Mouse (Mus musculus): ENCODE data around the gene Tmcc1.
"Not testable (repeated sequence)": the region's sequence is repeated elsewhere in the genome, so short reads cannot be mapped to it uniquely, and the experiment has no call there.

Gene Tmcc1

GRCm38 (mm10) chr6:116074892-116075291, 118.4 kb downstream of the Tmcc1 start:
- H3K36me3 ChIP-seq (ENCODE audit: control insufficient read depth, insufficient read depth, low read length, poor library complexity, severe bottlenecking): no peaks in the 10 kb centered on the region
- no peaks in the 10 kb centered on the region for H3K27me3 ChIP-seq (ENCODE audit: control insufficient read depth, insufficient read depth, low read length, poor library complexity, severe bottlenecking)
- DNase-seq (ENCODE audit: low read depth, low spot score): no peak

DNA sequence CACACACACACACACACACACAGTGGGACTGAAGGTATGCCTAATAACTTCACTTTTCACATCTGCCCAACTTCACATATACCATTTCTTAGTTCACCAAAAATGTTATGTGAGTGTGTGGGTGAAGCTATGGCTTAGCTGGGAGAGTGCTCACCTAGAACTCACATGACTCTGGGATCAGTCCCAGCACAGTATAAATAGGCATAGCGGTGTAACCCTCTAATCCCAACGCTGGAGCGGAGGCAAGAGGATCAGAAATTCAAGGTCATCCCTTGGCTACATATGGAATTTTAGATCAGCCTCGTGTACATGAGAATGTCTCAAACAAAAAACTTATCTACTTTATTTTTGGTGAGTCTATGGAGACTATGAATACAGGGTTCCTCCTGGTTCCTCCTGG, 119.7 kb downstream of the Tmcc1 start:
- Histone ChIP-seq H3K36me3 (ENCODE audit: control insufficient read depth, insufficient read depth, low read length, poor library complexity, severe bottlenecking) (no peaks in the 10 kb centered on the region), H3K27me3 (ENCODE audit: control insufficient read depth, insufficient read depth, low read length, poor library complexity, severe bottlenecking) (no peaks in the 10 kb centered on the region)
- no peak for DNase-seq (ENCODE audit: low read depth, low spot score)

DNA sequence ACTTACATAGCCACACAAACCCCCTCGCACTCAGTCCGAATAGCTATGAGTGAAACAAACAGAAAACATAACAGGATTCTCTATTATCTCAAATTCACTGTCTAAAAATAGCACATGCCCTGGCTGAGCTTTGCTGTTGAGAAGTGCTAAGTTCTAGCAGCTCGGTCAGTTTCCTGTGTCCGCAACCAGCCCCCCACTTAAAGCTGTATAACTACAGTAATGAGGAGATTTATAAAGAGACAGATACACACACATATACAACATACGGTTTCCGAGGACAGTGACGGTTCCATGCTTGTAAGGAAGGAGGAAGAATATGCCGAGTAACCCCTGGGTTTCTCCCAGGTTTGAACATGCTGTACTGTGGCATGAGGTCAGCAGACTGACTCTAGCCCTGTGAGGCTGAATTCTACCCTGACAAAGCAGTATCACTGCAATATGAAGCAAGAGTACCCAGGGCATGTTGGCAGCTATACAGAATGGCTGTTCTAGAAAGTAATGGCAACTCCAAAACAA, 120.5 kb downstream of the Tmcc1 start:
- H3K36me3 ChIP-seq (ENCODE audit: control insufficient read depth, insufficient read depth, low read length, poor library complexity, severe bottlenecking): no peaks in the 10 kb centered on the region
- no peak for DNase-seq (ENCODE audit: low read depth, low spot score)
- no peaks in the 10 kb centered on the region for H3K27me3 ChIP-seq (ENCODE audit: control insufficient read depth, insufficient read depth, low read length, poor library complexity, severe bottlenecking)

DNA sequence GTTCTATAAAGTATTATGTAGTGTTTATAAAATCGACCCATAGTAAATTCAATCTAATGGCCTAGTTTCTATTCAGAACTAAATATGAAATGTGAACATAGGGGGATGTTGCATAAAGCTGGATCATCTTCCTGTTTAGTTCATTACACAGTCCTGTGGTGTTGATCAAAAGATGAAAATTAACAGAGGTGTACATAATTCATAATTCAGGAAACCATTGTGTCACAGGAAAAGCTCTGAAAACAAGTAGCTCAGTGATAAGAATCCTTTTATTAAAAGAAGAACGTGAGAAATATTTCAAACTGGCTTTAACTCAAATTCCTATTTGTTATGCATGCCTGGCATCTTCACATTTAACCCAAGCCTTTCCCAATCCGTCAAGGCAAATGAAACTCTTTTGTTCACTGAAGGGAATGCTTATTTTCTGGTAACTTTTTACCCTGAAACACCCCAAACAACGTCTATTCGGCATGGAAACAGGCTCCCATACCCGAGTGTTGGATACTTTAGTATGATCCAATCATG, 121.0 kb downstream of the Tmcc1 start:
- DNase-seq (ENCODE audit: low read depth, low spot score): no peak
- Histone ChIP-seq H3K36me3 (ENCODE audit: control insufficient read depth, insufficient read depth, low read length, poor library complexity, severe bottlenecking) (no peaks in the 10 kb centered on the region), H3K27me3 (ENCODE audit: control insufficient read depth, insufficient read depth, low read length, poor library complexity, severe bottlenecking) (no peaks in the 10 kb centered on the region)

GRCm38 (mm10) chr6:116071781-116072180, 121.5 kb downstream of the Tmcc1 start:
- Histone ChIP-seq H3K27me3 (ENCODE audit: control insufficient read depth, insufficient read depth, low read length, poor library complexity, severe bottlenecking) (no peaks in the 10 kb centered on the region), H3K36me3 (ENCODE audit: control insufficient read depth, insufficient read depth, low read length, poor library complexity, severe bottlenecking) (no peaks in the 10 kb centered on the region)
- DNase-seq (ENCODE audit: low read depth, low spot score): no peak

GRCm38 (mm10) chr6:116070558-116070957, 122.7 kb downstream of the Tmcc1 start:
- no peaks in the 10 kb centered on the region for H3K27me3 ChIP-seq (ENCODE audit: control insufficient read depth, insufficient read depth, low read length, poor library complexity, severe bottlenecking)
- no peak for DNase-seq (ENCODE audit: low read depth, low spot score)

DNA sequence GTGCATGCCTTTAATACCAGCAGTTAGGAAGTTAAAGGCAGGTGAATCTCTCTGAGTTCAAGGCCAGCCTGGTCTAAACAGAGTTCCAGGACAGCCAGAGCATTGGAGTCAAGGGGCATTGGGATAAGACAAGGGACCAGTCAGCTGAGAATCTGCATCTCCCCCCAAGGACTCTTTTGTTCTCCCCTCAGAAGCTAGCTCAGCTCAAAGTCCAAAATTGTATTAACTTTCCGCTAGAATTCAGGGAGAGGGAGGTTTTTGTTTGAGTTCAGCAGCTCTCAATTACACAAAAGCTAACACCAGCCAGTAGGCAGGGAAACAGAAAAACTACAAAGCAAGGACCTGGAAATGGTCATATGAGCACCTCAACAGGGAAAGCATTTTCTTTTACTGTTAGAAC, 129.8 kb downstream of the Tmcc1 start:
- Histone ChIP-seq H3K36me3 (ENCODE audit: control insufficient read depth, insufficient read depth, low read length, poor library complexity, severe bottlenecking) (no peaks in the 10 kb centered on the region), H3K27me3 (ENCODE audit: control insufficient read depth, insufficient read depth, low read length, poor library complexity, severe bottlenecking) (no peaks in the 10 kb centered on the region)
- DNase-seq (ENCODE audit: low read depth, low spot score): no peak

More at GRCm38 (mm10) chr6:116070558-116070957, 122.7 kb downstream of the Tmcc1 start:
- no peaks in the 10 kb centered on the region for H3K36me3 ChIP-seq (ENCODE audit: control insufficient read depth, insufficient read depth, low read length, poor library complexity, severe bottlenecking)

DNA sequence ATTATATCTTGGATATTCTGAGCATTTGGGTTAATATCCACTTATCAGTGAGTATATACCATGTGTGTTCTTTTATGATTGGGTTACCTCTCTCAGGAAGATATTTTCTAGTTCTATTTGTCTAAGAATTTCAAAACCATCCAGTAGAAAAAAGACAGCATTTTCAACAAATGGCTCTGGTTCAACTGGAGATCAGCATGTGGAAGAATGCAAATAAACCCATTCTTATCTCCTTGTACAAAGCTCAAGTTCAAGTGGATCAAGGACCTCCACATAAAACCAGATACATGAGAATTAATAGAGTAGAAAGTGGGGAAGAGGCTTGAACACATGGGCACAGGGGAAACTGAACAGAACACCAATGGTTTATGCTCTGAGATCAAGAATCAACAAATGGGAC, 133.7 kb downstream of the Tmcc1 start:
- H3K27me3 ChIP-seq (ENCODE audit: control insufficient read depth, insufficient read depth, low read length, poor library complexity, severe bottlenecking); H3K36me3 ChIP-seq (ENCODE audit: control insufficient read depth, insufficient read depth, low read length, poor library complexity, severe bottlenecking); DNase-seq (ENCODE audit: low read depth, low spot score): not testable (repeated sequence)

GRCm38 (mm10) chr6:116058541-116059300, 134.6 kb downstream of the Tmcc1 start:
- no peaks in the 10 kb centered on the region for H3K27me3 ChIP-seq (ENCODE audit: control insufficient read depth, insufficient read depth, low read length, poor library complexity, severe bottlenecking)
- DNase-seq (ENCODE audit: low read depth, low spot score): no peak
- H3K36me3 ChIP-seq (ENCODE audit: control insufficient read depth, insufficient read depth, low read length, poor library complexity, severe bottlenecking): no peaks in the 10 kb centered on the region

GRCm38 (mm10) chr6:116056676-116057264, 136.5 kb downstream of the Tmcc1 start:
- no peaks in the 10 kb centered on the region for H3K27me3 ChIP-seq (ENCODE audit: control insufficient read depth, insufficient read depth, low read length, poor library complexity, severe bottlenecking)

GRCm38 (mm10) chr6:116055766-116056165, 137.5 kb downstream of the Tmcc1 start:
- Histone ChIP-seq H3K36me3 (ENCODE audit: control insufficient read depth, insufficient read depth, low read length, poor library complexity, severe bottlenecking) (no peaks in the 10 kb centered on the region), H3K27me3 (ENCODE audit: control insufficient read depth, insufficient read depth, low read length, poor library complexity, severe bottlenecking) (no peaks in the 10 kb centered on the region)
- no peak for DNase-seq (ENCODE audit: low read depth, low spot score)

More at GRCm38 (mm10) chr6:116056676-116057264, 136.5 kb downstream of the Tmcc1 start:
- no peaks in the 10 kb centered on the region for H3K36me3 ChIP-seq (ENCODE audit: control insufficient read depth, insufficient read depth, low read length, poor library complexity, severe bottlenecking)
- no peak for DNase-seq (ENCODE audit: low read depth, low spot score)

GRCm38 (mm10) chr6:116055001-116055471, 138.2 kb downstream of the Tmcc1 start:
- Histone ChIP-seq H3K27me3 (ENCODE audit: control insufficient read depth, insufficient read depth, low read length, poor library complexity, severe bottlenecking) (no peaks in the 10 kb centered on the region), H3K36me3 (ENCODE audit: control insufficient read depth, insufficient read depth, low read length, poor library complexity, severe bottlenecking) (no peaks in the 10 kb centered on the region)
- no peak for DNase-seq (ENCODE audit: low read depth, low spot score)

GRCm38 (mm10) chr6:116047896-116048295, 145.4 kb downstream of the Tmcc1 start:
- no peak for DNase-seq (ENCODE audit: low read depth, low spot score)
- Histone ChIP-seq H3K36me3 (ENCODE audit: control insufficient read depth, insufficient read depth, low read length, poor library complexity, severe bottlenecking) (no peaks in the 10 kb centered on the region; the same call in 1 of the 2 replicates), H3K27me3 (ENCODE audit: control insufficient read depth, insufficient read depth, low read length, poor library complexity, severe bottlenecking) (no peaks in the 10 kb centered on the region)

GRCm38 (mm10) chr6:116047366-116047765, 145.9 kb downstream of the Tmcc1 start:
- Histone ChIP-seq H3K36me3 (ENCODE audit: control insufficient read depth, insufficient read depth, low read length, poor library complexity, severe bottlenecking) (no peaks in the 10 kb centered on the region; the same call in 1 of the 2 replicates), H3K27me3 (ENCODE audit: control insufficient read depth, insufficient read depth, low read length, poor library complexity, severe bottlenecking) (no peaks in the 10 kb centered on the region)
- no peak for DNase-seq (ENCODE audit: low read depth, low spot score)

DNA sequence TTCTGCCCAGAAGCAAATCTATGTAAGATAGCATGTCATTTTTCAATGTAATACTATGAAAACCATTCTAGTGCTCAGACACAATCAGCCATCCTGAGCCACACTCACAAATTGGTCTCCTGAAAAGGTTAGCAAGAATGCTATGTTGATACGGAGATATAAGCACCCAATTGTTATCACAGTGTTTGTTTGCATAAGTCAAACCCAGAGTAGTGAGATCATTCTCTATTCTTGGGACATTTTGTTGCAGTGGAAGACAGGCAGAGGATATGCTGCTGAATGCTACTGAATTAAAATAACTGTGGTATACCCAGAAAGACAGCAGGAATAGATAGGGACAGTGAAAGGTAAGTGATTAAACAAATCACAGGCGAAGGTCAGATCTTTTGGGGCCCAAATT, 149.2 kb downstream of the Tmcc1 start:
- no peaks in the 10 kb centered on the region for H3K27me3 ChIP-seq (ENCODE audit: control insufficient read depth, insufficient read depth, low read length, poor library complexity, severe bottlenecking)
- H3K36me3 ChIP-seq (ENCODE audit: control insufficient read depth, insufficient read depth, low read length, poor library complexity, severe bottlenecking): no peaks in the 10 kb centered on the region; the same call in none of the 2 replicates
- no peak for DNase-seq (ENCODE audit: low read depth, low spot score)
